Mouse (Mus musculus): ENCODE data around the gene Oxld1. TPM values are rescaled to one million over a fixed set of nuclear protein-coding genes. Genes with fewer than 3 reads are reported as not detected.

The Oxld1 gene
- total and polyA plus RNA-seq, 3 experiments, result 52.0 to 61.6 (median 57.4) TPM

DNA sequence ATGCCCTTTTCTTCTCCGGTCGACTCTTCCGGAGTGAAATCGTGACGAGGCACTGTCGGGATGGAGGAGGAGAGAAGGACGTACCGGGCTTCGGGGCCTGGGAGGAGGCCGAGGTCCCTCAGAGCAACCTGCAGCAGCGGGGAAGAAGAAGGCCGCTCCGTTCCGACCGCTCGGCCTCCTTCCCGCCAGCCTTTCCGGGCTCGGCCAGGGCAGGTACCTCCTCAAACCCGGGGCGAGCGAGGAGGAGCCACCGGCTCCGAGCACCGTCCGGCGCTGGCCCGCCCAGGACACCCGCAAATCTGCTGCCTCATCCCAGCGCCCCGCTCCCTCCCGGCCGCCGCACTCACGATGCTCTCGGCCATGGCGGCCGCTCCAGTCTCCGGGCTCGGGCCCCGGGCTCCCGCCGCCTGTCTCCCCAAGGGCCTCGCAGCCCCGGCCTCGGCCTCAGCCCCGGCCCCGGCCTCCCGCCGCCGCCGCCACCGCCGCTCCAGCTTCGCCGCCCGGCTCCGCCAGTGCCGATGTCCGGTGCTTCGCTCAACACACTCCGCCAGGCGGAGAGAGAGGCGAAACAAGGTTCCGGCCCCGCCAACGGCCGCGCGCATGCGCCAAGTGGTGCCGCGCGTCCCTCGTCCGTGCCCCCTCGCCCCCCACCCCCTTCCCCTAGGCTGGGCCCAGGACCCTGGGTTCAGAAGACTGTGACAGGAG is 20.6 kb downstream of the Oxld1 start, which contains the start of gene Nploc4:
Nploc4 (minus strand) TSS at position 557 of the 705 bp plus-strand sequence.
- Histone ChIP-seq H3K27me3 (ENCODE audit: control insufficient read depth, insufficient read depth, low read length) (no peaks in the 10 kb centered on the region), H3K27ac (peak within 1 kb of the TSS; percentile 89), H3K9ac (ENCODE audit: low read depth, low read length) (peak within 1 kb of the TSS; percentile 97), H3K36me3 (ENCODE audit: control insufficient read depth, insufficient read depth, low read length) (peaks cover 7% of the 10 kb centered on the region), H3K4me1 (ENCODE audit: control insufficient read depth, insufficient read depth, low read length) (peaks cover 5% of the 10 kb centered on the region), H3K79me2 (replicated peaks; ENCODE audit: control insufficient read depth, insufficient read depth, low read length) (peaks cover 10% of the 10 kb centered on the region), H3K4me3 (peak within 1 kb of the TSS; percentile 80)
- intact Hi-C loops (cut with DNase I), result loop anchor here (2.0 kb wide), 1 partner anchor 19 kb away; no protein-coding TSS in a partner anchor
- TF ChIP-seq POLR2A (IDR thresholded peaks at IDR 0.05; ENCODE audit: insufficient read depth, low read depth, low read length) (peak; percentile 50; the same call in 1 of the 2 replicates), EP300 (IDR thresholded peaks at IDR 0.05; ENCODE audit: insufficient read depth, low read depth, low read length) (0 out of 2 replicates have a peak, but pooled peaks have one; percentile 11), CTCF (IDR thresholded peaks at IDR 0.05) (peak; percentile 51)
- DNase-seq, result peak; percentile 90 to 95
- WGBS, result under 1% methylated on average over 68 of the region's 77 CpGs

GRCm38 (mm10) chr11:120426727-120427126 is 31.1 kb downstream of the Oxld1 start:
- H3K4me1 ChIP-seq (ENCODE audit: control insufficient read depth, insufficient read depth, low read length), result peaks cover 2% of the 10 kb centered on the region
- peaks cover 4% of the 10 kb centered on the region for H3K79me2 ChIP-seq (replicated peaks; ENCODE audit: control insufficient read depth, insufficient read depth, low read length)
- 75% methylated on average over 3 of the region's 3 CpGs for WGBS
- H3K36me3 ChIP-seq (ENCODE audit: control insufficient read depth, insufficient read depth, low read length), result peaks cover 9% of the 10 kb centered on the region
- H3K4me3 ChIP-seq, result no peak overlapping the region
- no peak for TF ChIP-seq CTCF (IDR thresholded peaks at IDR 0.05)
- no peak for TF ChIP-seq EP300 (IDR thresholded peaks at IDR 0.05; ENCODE audit: insufficient read depth, low read depth, low read length)
- no peak for TF ChIP-seq POLR2A (IDR thresholded peaks at IDR 0.05; ENCODE audit: insufficient read depth, low read depth, low read length)
- DNase-seq, result no peak
- H3K9ac ChIP-seq (ENCODE audit: low read depth, low read length), result no peak overlapping the region
- no peaks in the 10 kb centered on the region for H3K27me3 ChIP-seq (ENCODE audit: control insufficient read depth, insufficient read depth, low read length)
- no peak overlapping the region for H3K27ac ChIP-seq
- intact Hi-C loops (cut with DNase I), result loop anchor here (10.0 kb wide), 1 partner anchor 312 kb away; no protein-coding TSS in a partner anchor

- Histone ChIP-seq H3K79me2 (replicated peaks; ENCODE audit: control insufficient read depth, insufficient read depth, low read length) (peaks cover 4% of the 10 kb centered on the region), H3K27me3 (ENCODE audit: control insufficient read depth, insufficient read depth, low read length) (no peaks in the 10 kb centered on the region), H3K27ac (no peak overlapping the region; the same call in 1 of the 2 replicates), H3K36me3 (ENCODE audit: control insufficient read depth, insufficient read depth, low read length) (peaks cover 9% of the 10 kb centered on the region), H3K9ac (ENCODE audit: low read depth, low read length) (no peak overlapping the region), H3K4me1 (ENCODE audit: control insufficient read depth, insufficient read depth, low read length) (peaks cover 2% of the 10 kb centered on the region), H3K4me3 (no peak overlapping the region)
- intact Hi-C loops (cut with DNase I), result loop anchor here (1.0 to 10.0 kb wide), 2 partner anchors 70 to 309 kb away; no protein-coding TSS in a partner anchor
- WGBS, result 71% methylated on average over 9 of the region's 9 CpGs
- DNase-seq, result peak; percentile 49 to 64
- no peak for TF ChIP-seq POLR2A (IDR thresholded peaks at IDR 0.05; ENCODE audit: insufficient read depth, low read depth, low read length)
- peak; percentile 93 for TF ChIP-seq CTCF (IDR thresholded peaks at IDR 0.05)
- TF ChIP-seq EP300 (IDR thresholded peaks at IDR 0.05; ENCODE audit: insufficient read depth, low read depth, low read length), result 0 out of 2 replicates have a peak, but pooled peaks have one; percentile 55
These were observed 34.1 kb downstream of the Oxld1 start for GRCm38 (mm10) chr11:120423569-120424295.

GRCm38 (mm10) chr11:120422651-120423568 is 35.0 kb downstream of the Oxld1 start:
- intact Hi-C loops (cut with DNase I), result loop anchor here (1.0 to 10.0 kb wide), 2 partner anchors 70 to 308 kb away; no protein-coding TSS in a partner anchor
- peaks cover 11% of the 10 kb centered on the region for H3K36me3 ChIP-seq (ENCODE audit: control insufficient read depth, insufficient read depth, low read length)
- DNase-seq, result peak in 1 of 2 experiments; percentile 10
- no peak overlapping the region for H3K4me3 ChIP-seq
- H3K79me2 ChIP-seq (replicated peaks; ENCODE audit: control insufficient read depth, insufficient read depth, low read length), result peaks cover 3% of the 10 kb centered on the region
- TF ChIP-seq EP300 (IDR thresholded peaks at IDR 0.05; ENCODE audit: insufficient read depth, low read depth, low read length) (no peak), POLR2A (IDR thresholded peaks at IDR 0.05; ENCODE audit: insufficient read depth, low read depth, low read length) (no peak), CTCF (IDR thresholded peaks at IDR 0.05) (no peak)
- H3K4me1 ChIP-seq (ENCODE audit: control insufficient read depth, insufficient read depth, low read length), result peaks cover 2% of the 10 kb centered on the region
- no peaks in the 10 kb centered on the region for H3K27me3 ChIP-seq (ENCODE audit: control insufficient read depth, insufficient read depth, low read length)
- WGBS, result 67% methylated on average over 13 of the region's 13 CpGs
- H3K27ac ChIP-seq, result no peak overlapping the region; the same call in 1 of the 2 replicates
- no peak overlapping the region for H3K9ac ChIP-seq (ENCODE audit: low read depth, low read length)

DNA sequence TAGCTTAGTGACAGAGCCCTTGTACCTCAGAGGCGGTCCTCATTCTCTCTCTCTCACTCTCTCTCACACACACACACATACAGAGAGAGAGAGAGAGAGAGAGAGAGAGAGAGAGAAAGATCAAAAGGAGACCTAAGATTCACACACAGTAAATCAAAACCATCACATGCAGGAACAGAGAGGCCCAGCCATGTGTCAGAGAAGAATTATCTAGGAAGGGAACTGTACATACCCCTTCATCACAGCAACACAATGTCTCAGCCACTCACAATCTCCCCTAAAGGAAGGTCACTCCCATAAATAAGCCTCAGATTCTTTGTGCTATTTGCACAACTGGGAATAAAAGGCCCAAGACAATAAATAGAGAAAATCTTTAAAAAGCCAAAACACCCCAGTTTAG is 39.3 kb downstream of the Oxld1 start:
- DNase-seq, result no peak
- WGBS, result 100% methylated on average over 1 of the region's 1 CpGs
- TF ChIP-seq CTCF (IDR thresholded peaks at IDR 0.05), result no peak
- no peak for TF ChIP-seq EP300 (IDR thresholded peaks at IDR 0.05; ENCODE audit: insufficient read depth, low read depth, low read length)
- no peak for TF ChIP-seq POLR2A (IDR thresholded peaks at IDR 0.05; ENCODE audit: insufficient read depth, low read depth, low read length)
- intact Hi-C loops (cut with DNase I), result no loop called here
- Histone ChIP-seq H3K27me3 (ENCODE audit: control insufficient read depth, insufficient read depth, low read length) (no peaks in the 10 kb centered on the region), H3K27ac (no peak overlapping the region), H3K4me3 (no peak overlapping the region), H3K9ac (ENCODE audit: low read depth, low read length) (no peak overlapping the region), H3K79me2 (replicated peaks; ENCODE audit: control insufficient read depth, insufficient read depth, low read length) (no peaks in the 10 kb centered on the region), H3K4me1 (ENCODE audit: control insufficient read depth, insufficient read depth, low read length) (peaks cover 2% of the 10 kb centered on the region), H3K36me3 (ENCODE audit: control insufficient read depth, insufficient read depth, low read length) (peaks cover 3% of the 10 kb centered on the region)
